Mouse (Mus musculus): ENCODE results near the gene Nadk2.
A peak's percentile ranks its signal among the peaks of the same experiment; 100 is the strongest.

DNA sequence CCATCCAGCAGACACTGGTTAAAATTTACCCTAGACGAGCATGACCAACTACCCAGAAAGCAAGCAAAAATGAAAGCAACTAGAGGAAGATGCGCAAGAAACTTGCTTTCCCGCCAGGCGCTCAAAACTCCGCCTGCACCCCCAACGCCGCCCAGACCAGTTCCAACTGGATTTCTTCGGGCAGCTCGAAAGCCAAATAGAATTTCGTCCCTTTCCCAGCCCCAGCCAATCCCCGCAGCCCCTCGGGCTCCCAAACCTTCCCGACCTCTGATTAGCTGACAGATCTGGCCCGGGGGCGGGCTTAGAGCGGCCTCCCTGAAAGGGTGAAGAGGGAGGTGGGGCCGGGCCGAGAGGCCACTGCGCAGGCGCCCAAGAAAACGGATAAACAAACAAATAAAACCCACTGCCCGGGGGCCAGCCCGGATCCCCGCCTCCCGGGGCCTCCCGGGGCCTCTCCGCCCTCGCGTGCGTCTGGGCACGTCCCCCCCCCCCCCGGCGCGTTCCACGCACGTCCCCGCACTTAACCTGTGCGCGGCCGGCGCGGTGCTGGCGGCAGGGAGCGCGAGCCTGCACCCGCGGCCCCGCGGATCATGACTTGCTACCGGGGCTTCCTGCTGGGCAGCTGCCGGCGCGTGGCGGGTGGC is at the start of gene Nadk2:
- TF ChIP-seq CTCF (IDR thresholded peaks at IDR 0.05; ENCODE audit: insufficient read depth, low read depth, low read length) = no peak
- TF ChIP-seq POLR2A (IDR thresholded peaks at IDR 0.05; ENCODE audit: insufficient read depth, low read depth, low read length) = peak; percentile 60
